Mouse (Mus musculus): ENCODE data around the gene Ces2c.
"Not testable (repeated sequence)": the region's sequence is repeated elsewhere in the genome, so short reads cannot be mapped to it uniquely, and the experiment has no call there.

Gene Ces2c

GRCm38 (mm10) chr8:104846831-104847230 lies at the start of gene Ces2c:
Gene Ces2c (plus strand): TSS chr8:104847068.
- no peak for DNase-seq

- DNase-seq = no peak
Measured at GRCm38 (mm10) chr8:104799385-104799784, 47.5 kb upstream of the Ces2c start.

DNA sequence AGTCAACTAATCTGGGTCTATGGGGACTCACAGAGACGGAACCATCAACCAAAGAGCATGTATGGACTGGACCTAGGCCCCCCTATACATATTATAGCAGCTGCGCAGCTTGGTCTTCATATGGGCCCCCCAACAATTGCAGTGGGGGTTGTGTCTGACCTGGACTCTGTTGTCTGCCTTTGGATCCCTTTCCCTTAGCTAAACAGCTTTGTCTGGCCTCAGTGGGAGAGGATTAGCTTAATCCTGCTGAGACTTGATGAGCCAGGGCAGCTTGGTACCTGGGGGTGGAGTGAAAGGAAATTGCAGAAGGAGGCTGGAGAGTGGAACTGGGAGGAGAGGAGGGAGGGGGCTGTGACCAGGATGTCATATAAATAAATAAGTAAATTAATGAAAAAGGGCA lies 40.7 kb upstream of the Ces2c start:
- DNase-seq = no peak

GRCm38 (mm10) chr8:104808542-104809413 lies 38.1 kb upstream of the Ces2c start:
- DNase-seq = no peak

DNA sequence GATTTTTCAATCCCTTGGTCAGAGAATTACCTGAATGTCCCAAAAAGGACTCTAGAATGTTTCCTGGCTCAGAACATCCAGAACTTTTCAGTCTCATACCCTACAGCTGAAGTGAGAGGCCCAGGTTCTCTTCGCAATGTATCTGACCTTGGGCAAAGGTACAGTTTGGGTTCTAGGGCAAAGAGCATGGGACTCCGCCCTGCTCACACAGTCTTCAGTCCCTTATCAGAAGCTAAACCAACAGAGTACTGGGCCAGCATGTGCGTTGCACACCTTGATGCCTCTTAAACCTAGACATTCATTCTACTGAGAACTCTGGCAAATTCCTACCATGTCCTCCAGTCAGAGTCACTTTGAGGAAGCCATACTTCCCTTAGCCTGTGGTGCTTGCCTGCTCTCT lies 37.4 kb upstream of the Ces2c start:
- no peak for DNase-seq

- DNase-seq = no peak
Measured at GRCm38 (mm10) chr8:104826912-104827311, 20.0 kb upstream of the Ces2c start.

DNA sequence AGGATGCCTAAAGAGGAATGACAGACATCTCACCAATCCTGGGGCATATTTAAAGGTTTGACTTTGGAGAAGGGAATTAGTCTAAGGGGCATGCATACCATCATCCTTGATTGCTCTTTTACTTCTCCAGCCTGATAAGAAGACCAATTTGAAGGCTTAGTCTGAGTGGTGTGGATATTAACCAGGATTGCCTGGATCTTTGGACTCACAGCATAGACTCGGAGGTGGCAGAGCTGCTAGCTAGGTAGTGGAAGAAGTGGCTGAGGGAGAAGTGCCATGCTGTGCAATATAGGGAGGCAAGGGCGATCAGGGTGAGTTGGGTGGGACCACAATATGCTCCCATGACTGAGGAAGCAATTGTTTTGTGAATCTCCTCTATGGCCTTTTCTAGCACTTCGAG lies 18.6 kb upstream of the Ces2c start:
- DNase-seq = no peak

DNA sequence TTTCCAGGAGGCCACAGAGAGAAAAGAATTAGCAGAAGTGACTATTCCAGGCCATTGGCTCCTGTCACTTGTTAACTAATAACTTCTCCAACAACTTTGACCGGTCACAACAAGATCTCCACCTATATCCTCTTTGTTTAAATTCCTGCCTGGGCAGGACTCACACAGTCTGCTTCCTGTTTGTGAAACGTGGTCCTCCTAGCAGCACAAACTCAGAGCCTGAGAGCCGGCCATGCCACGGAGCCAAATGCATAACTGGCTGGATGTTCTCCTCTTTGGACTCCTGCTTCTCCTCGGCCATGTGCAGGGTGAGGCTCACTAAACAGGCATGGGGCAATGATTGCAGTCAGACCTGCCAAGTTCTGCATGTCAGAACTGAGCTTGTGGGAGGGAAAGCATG lies 15.4 kb upstream of the Ces2c start, which contains the start of gene Ces2b:
TSS of gene Ces2b (plus strand) at position 133 of the 400 bp plus-strand sequence.
- DNase-seq = no peak

- no peak for DNase-seq
Measured at GRCm38 (mm10) chr8:104841360-104842078, 5.3 kb upstream of the Ces2c start.

- no peak for DNase-seq
Measured at GRCm38 (mm10) chr8:104847741-104848462, 1.0 kb downstream of the Ces2c start.

DNA sequence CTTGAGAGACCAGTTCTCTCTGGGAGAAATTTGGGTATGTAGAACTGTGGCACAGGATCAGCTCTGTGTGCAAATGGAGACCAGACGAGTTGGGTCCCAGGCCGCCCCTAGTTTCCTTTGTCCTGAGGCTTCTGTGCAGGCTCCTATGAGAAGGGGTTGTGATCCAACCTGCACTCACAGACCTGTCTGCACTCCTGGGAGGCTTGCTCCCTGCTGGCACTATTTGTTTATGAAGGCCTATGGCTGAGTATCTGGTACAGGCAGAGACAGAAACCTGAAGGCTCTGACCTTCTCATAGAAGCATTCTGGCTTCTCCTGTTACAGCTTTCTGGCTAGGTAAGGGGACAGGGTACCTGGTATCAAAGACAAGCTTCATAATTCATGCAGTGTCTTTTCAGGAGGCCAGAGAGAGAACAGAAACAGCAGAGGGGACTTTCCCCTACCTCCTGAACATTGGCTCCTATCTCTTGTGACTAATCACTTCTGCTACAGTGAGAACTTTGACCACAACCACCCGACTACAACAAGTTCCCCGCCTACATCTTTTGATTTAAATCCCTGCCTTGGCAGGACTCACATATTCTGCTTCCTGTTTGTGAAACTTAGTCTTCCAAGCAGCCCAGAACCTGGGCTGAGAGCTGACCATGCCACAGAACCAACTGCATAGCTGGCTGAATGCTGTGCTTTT lies 20.1 kb downstream of the Ces2c start:
- not testable (repeated sequence) for DNase-seq

- not testable (repeated sequence) for DNase-seq
Measured at GRCm38 (mm10) chr8:104868876-104869275, 22.0 kb downstream of the Ces2c start.

GRCm38 (mm10) chr8:104886223-104886926 lies 39.5 kb downstream of the Ces2c start:
- not testable (repeated sequence) for DNase-seq

DNA sequence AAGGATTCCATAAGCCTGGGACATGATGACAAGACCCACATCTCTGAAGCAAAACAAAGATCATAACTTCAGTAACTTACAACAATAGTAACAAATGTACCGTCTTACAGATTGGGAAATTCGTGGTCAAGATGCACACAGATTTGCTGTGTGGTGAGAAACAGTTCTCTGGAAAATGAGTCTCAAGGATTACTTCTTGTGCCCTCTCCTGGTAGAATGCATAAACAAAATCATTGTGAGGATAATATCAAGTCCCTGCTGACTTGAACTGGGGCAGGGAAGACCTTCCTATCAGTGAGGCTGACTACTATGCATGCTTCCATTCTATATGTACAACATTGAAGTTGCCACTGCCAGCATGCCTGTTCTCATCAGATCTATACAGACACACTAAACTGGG lies 54.9 kb downstream of the Ces2c start:
- no peak for DNase-seq
